Mouse (Mus musculus): ENCODE measurements around the gene Blvra. TPM values are rescaled to one million over a fixed set of nuclear protein-coding genes. Genes with fewer than 3 reads are reported as not detected.

The Blvra gene
- 16.0 and 27.0 TPM in 2 replicates for total RNA-seq (2014; rRNA removed; ENCODE audit: low replicate concordance)
- 37.6 and 43.6 TPM in 2 replicates for polyA plus RNA-seq (2015; fragmentation: Nextera tagmentation; extraction: Ambion mirVana)

GRCm38 (mm10) chr2:127070435-127070841 is at the start of gene Blvra:
Blvra (plus strand) TSS chr2:127070665.
- peak; percentile 99 for ATAC-seq (ENCODE audit: insufficient read depth, low read depth)
- peak within 1 kb of the TSS; percentile 58 for H3K27ac ChIP-seq (ENCODE audit: low read depth)

GRCm38 (mm10) chr2:127035006-127035605 is 35.4 kb upstream of the Blvra start:
- TF ChIP-seq EP300 (IDR thresholded peaks at IDR 0.05; ENCODE audit: low read depth) (no peak), CTCF (IDR thresholded peaks at IDR 0.05; ENCODE audit: low read depth) (no peak)
- WGBS: 95% methylated on average over 9 of the region's 9 CpGs

More at GRCm38 (mm10) chr2:127070435-127070841, at the start of gene Blvra:
- H3K9me3 ChIP-seq (replicated peaks; ENCODE audit: control insufficient read depth, low read length): no peaks in the 10 kb centered on the region
- WGBS: under 1% methylated on average over 32 of the region's 32 CpGs
- H3K4me1 ChIP-seq (ENCODE audit: control insufficient read depth, insufficient read depth): no peaks in the 10 kb centered on the region
- peak; percentile 87 for DNase-seq (ENCODE audit: low spot score)
- peak within 1 kb of the TSS; percentile 65 for H3K9ac ChIP-seq (replicated peaks; ENCODE audit: low read depth, low read length)
- TF ChIP-seq CTCF (IDR thresholded peaks at IDR 0.05; ENCODE audit: low read depth): no peak
- no peak for TF ChIP-seq EP300 (IDR thresholded peaks at IDR 0.05; ENCODE audit: low read depth)
- peak within 1 kb of the TSS; percentile 78 for H3K4me3 ChIP-seq (ENCODE audit: low read depth, low read length)
- peaks cover 15% of the 10 kb centered on the region for H3K36me3 ChIP-seq (replicated peaks; ENCODE audit: control insufficient read depth, insufficient read depth, low read length)
- H3K27me3 ChIP-seq (ENCODE audit: control insufficient read depth, insufficient read depth, low read length): no peaks in the 10 kb centered on the region
- peak within 1 kb of the TSS; percentile 91 for H3K4me2 ChIP-seq (ENCODE audit: low read depth, low read length)

DNA sequence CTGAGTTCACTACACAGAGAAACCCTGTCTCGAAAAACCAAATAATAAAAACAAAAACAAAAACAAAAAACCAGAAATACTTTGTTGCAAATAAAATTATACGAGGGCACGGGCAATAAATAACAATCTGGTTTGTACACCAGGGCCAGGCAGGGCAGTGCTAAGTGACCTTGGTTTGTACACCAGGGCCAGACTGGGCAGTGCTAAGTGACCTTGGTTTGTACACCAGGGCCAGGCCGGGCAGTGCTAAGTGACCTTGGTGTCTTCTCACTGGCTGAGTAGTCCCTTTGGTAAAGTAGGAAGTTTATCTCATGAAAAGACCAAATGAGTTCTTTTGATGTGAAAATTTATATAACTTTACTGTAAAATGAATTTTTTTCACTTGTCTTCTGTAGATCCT is 33.2 kb upstream of the Blvra start:
- H3K9me3 ChIP-seq (replicated peaks; ENCODE audit: control insufficient read depth, low read length): no peaks in the 10 kb centered on the region
- H3K9ac ChIP-seq (replicated peaks; ENCODE audit: low read depth, low read length): no peak overlapping the region
- no peaks in the 10 kb centered on the region for H3K27me3 ChIP-seq (ENCODE audit: control insufficient read depth, insufficient read depth, low read length)
- DNase-seq (ENCODE audit: low spot score): no peak
- peaks cover 40% of the 10 kb centered on the region for H3K36me3 ChIP-seq (replicated peaks; ENCODE audit: control insufficient read depth, insufficient read depth, low read length)
- no peak overlapping the region for H3K4me3 ChIP-seq (ENCODE audit: low read depth, low read length)
- no peak overlapping the region for H3K4me2 ChIP-seq (ENCODE audit: low read depth, low read length)
- no peak overlapping the region for H3K27ac ChIP-seq (ENCODE audit: low read depth)
- H3K4me1 ChIP-seq (ENCODE audit: control insufficient read depth, insufficient read depth): no peaks in the 10 kb centered on the region
- no peak for TF ChIP-seq CTCF (IDR thresholded peaks at IDR 0.05; ENCODE audit: low read depth)
- no peak for TF ChIP-seq EP300 (IDR thresholded peaks at IDR 0.05; ENCODE audit: low read depth)
- peak; percentile 41; the same call in 1 of the 2 replicates for ATAC-seq (ENCODE audit: insufficient read depth, low read depth)
- 83% methylated on average over 4 of the region's 4 CpGs for WGBS

More at GRCm38 (mm10) chr2:127035006-127035605, 35.4 kb upstream of the Blvra start:
- H3K4me3 ChIP-seq (ENCODE audit: low read depth, low read length): no peak overlapping the region
- H3K4me2 ChIP-seq (ENCODE audit: low read depth, low read length): no peak overlapping the region
- H3K4me1 ChIP-seq (ENCODE audit: control insufficient read depth, insufficient read depth): no peaks in the 10 kb centered on the region
- DNase-seq (ENCODE audit: low spot score): no peak
- H3K9me3 ChIP-seq (replicated peaks; ENCODE audit: control insufficient read depth, low read length): no peaks in the 10 kb centered on the region
- no peak overlapping the region for H3K9ac ChIP-seq (replicated peaks; ENCODE audit: low read depth, low read length)
- H3K36me3 ChIP-seq (replicated peaks; ENCODE audit: control insufficient read depth, insufficient read depth, low read length): peaks cover 34% of the 10 kb centered on the region
- no peak for ATAC-seq (ENCODE audit: insufficient read depth, low read depth)
- H3K27ac ChIP-seq (ENCODE audit: low read depth): no peak overlapping the region
- no peaks in the 10 kb centered on the region for H3K27me3 ChIP-seq (ENCODE audit: control insufficient read depth, insufficient read depth, low read length)

DNA sequence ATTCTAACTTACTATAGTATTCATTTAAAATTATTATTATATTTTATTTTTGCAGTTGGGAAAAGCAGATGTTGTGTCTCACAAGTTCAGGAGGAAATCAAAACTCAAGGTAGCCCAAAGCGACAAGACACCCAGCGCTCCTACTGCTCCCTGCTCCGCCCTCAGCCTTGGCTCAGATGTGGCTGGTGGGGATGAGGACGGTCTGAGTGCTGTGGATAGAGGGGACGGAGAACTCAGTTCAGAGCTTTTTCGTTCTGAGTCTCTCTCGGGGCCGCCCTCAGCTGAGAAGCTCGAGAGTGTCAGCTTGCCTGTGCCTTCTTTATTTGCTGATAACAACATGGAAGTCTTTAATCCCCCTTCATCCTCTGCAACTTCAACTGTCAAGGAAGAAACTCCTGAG is 9.0 kb upstream of the Blvra start:
- Histone ChIP-seq H3K27me3 (ENCODE audit: control insufficient read depth, insufficient read depth, low read length) (no peaks in the 10 kb centered on the region), H3K9me3 (replicated peaks; ENCODE audit: control insufficient read depth, low read length) (no peaks in the 10 kb centered on the region), H3K27ac (ENCODE audit: low read depth) (no peak overlapping the region), H3K4me1 (ENCODE audit: control insufficient read depth, insufficient read depth) (no peaks in the 10 kb centered on the region), H3K9ac (replicated peaks; ENCODE audit: low read depth, low read length) (no peak overlapping the region), H3K4me2 (ENCODE audit: low read depth, low read length) (no peak overlapping the region), H3K36me3 (replicated peaks; ENCODE audit: control insufficient read depth, insufficient read depth, low read length) (peaks cover 69% of the 10 kb centered on the region), H3K4me3 (ENCODE audit: low read depth, low read length) (no peak overlapping the region)
- ATAC-seq (ENCODE audit: insufficient read depth, low read depth): no peak
- no peak for DNase-seq (ENCODE audit: low spot score)
- no peak for TF ChIP-seq EP300 (IDR thresholded peaks at IDR 0.05; ENCODE audit: low read depth)
- TF ChIP-seq CTCF (IDR thresholded peaks at IDR 0.05; ENCODE audit: low read depth): no peak
- WGBS: 85% methylated on average over 9 of the region's 9 CpGs

DNA sequence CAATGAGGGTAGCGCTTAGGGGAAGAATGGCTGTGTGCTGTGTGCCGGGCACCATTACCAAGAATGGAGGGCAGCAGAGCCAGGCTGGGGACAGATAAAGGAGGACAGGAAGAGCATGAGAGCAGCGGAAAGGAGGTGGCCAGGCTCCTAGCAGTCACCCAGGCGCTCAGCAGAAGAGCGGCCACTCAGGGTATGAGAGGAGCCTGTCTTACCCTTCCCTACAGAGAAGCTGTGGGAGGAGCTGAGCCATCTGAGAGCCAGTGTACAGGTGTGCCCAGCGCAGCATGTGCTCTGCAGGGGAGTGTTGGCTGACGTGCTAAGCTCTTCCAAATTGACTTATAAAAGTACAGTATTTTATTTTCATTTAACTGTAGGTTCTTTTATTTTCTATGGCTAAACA is 1.7 kb upstream of the Blvra start:
- Histone ChIP-seq H3K4me1 (ENCODE audit: control insufficient read depth, insufficient read depth) (no peaks in the 10 kb centered on the region), H3K27me3 (ENCODE audit: control insufficient read depth, insufficient read depth, low read length) (no peaks in the 10 kb centered on the region), H3K9ac (replicated peaks; ENCODE audit: low read depth, low read length) (no peak overlapping the region), H3K4me3 (ENCODE audit: low read depth, low read length) (no peak overlapping the region), H3K36me3 (replicated peaks; ENCODE audit: control insufficient read depth, insufficient read depth, low read length) (peaks cover 19% of the 10 kb centered on the region), H3K4me2 (ENCODE audit: low read depth, low read length) (no peak overlapping the region), H3K27ac (ENCODE audit: low read depth) (no peak overlapping the region), H3K9me3 (replicated peaks; ENCODE audit: control insufficient read depth, low read length) (no peaks in the 10 kb centered on the region)
- no peak for TF ChIP-seq EP300 (IDR thresholded peaks at IDR 0.05; ENCODE audit: low read depth)
- TF ChIP-seq CTCF (IDR thresholded peaks at IDR 0.05; ENCODE audit: low read depth): no peak
- ATAC-seq (ENCODE audit: insufficient read depth, low read depth) (no peak), DNase-seq (ENCODE audit: low spot score) (no peak)
- WGBS: 68% methylated on average over 7 of the region's 7 CpGs
